Mouse (Mus musculus) ES-E14 (cell line): ENCODE results near the gene Ei24. TPM values are rescaled to one million over a fixed set of nuclear protein-coding genes. Genes with fewer than 3 reads are reported as not detected.
A peak's percentile ranks its signal among the peaks of the same experiment; 100 is the strongest.

Experiments
- DNase-seq: peaks from one replicate; pipeline ENCODE4 v3.0.0-alpha.2; 2013; ENCODE audit warnings: low read depth, low spot score
- H3K27ac ChIP-seq: 2 replicates; pipeline ENCODE4 v1.5.1; 2012; ENCODE audit warnings: low read depth, mild to moderate bottlenecking, low read length, moderate library complexity, mixed read lengths; ENCODE audit not compliant: poor library complexity, insufficient read depth, severe bottlenecking
- H3K36me3 ChIP-seq: 2 replicates; pipeline ENCODE4 v1.6.1; 2012; ENCODE audit warnings: mild to moderate bottlenecking, low read length, moderate library complexity, mixed read lengths; ENCODE audit not compliant: control insufficient read depth, poor library complexity, insufficient read depth, severe bottlenecking
- H3K4me1 ChIP-seq, 2 experiments: fragments of 150-350 bp in 1 of 2; sonication (generic) in 1 of 2; 2 replicates each; pipeline ENCODE4 v1.6.1; 2012; ENCODE audit warnings: low read length in 2 of 2, mild to moderate bottlenecking in 1 of 2, mixed read lengths in 1 of 2; ENCODE audit not compliant: control insufficient read depth in 2 of 2, insufficient read depth in 2 of 2, poor library complexity in 1 of 2
- H3K4me3 ChIP-seq, 2 experiments: fragments of 150-350 bp in 1 of 2; sonication (generic) in 1 of 2; 2 replicates each; pipeline ENCODE4 v1.5.1; 2012; ENCODE audit warnings: low read length in 2 of 2, low read depth in 1 of 2, mild to moderate bottlenecking in 1 of 2, mixed read lengths in 1 of 2; ENCODE audit not compliant: insufficient read depth in 1 of 2, poor library complexity in 1 of 2, severe bottlenecking in 1 of 2
- H3K9ac ChIP-seq: 2 replicates; pipeline ENCODE4 v1.6.1; 2012; ENCODE audit warnings: low read depth, mild to moderate bottlenecking, low read length, mixed read lengths; ENCODE audit not compliant: poor library complexity, insufficient read depth, severe bottlenecking
- H3K9me3 ChIP-seq: fragments of 150-350 bp; sonication (generic); 2 replicates; pipeline ENCODE4 v1.6.1; 2012; ENCODE audit warnings: low read depth, mild to moderate bottlenecking, low read length; ENCODE audit not compliant: control insufficient read depth, insufficient read depth
- CHD2 ChIP-seq: IDR thresholded peaks from 2 replicates; pipeline ENCODE4 v1.6.1; 2014; ENCODE audit warnings: mild to moderate bottlenecking, low read depth, low read length, inconsistent platforms
- HCFC1 ChIP-seq: IDR thresholded peaks from 2 replicates; pipeline ENCODE4 v1.6.1; 2012; ENCODE audit warnings: low read length, inconsistent platforms, borderline replicate concordance; ENCODE audit not compliant: insufficient read depth
- MAFK ChIP-seq: IDR thresholded peaks from 2 replicates; pipeline ENCODE4 v1.6.1; 2014; ENCODE audit warnings: mild to moderate bottlenecking, low read depth, low read length, inconsistent platforms; ENCODE audit not compliant: insufficient read depth
- ZC3H11A ChIP-seq: IDR thresholded peaks from 2 replicates; pipeline ENCODE4 v1.6.1; 2012; ENCODE audit warnings: low read depth, mild to moderate bottlenecking, inconsistent platforms, low read length, borderline replicate concordance
- ZNF384 ChIP-seq: IDR thresholded peaks from 2 replicates; pipeline ENCODE4 v1.6.1; 2012; ENCODE audit warnings: low read depth, low read length, inconsistent platforms
- in situ Hi-C, 2 experiments: fragments of 600-800 bp; cut with MboI; formaldehyde crosslinking; loops; one replicate each; pipeline ENCODE4 v1.15.1; 2025; ENCODE audit warnings: low sequenced_read_pairs in 2 of 2, inconsistent platforms in 1 of 2; ENCODE audit not compliant: unreplicated experiment in 2 of 2
- total RNA-seq: library from RNA; depleted of rRNA; stranded (reverse); fragments of 300-350 nt; gene quantifications from 2 replicates; pipeline ENCODE4 v1.2.3, GENCODE M21; 2012

Gene Ei24
- total RNA-seq, 1 experiment, result 105 TPM

- H3K9ac ChIP-seq, result peak overlapping the region; percentile 49; the same call in 1 of the 2 replicates
- TF ChIP-seq ZNF384, result no peak
- TF ChIP-seq ZC3H11A, result no peak
- no peak for TF ChIP-seq CHD2
- no peak for TF ChIP-seq HCFC1
- TF ChIP-seq MAFK, result no peak
- peak overlapping the region; percentile 49 to 65 for H3K4me3 ChIP-seq
- no peaks in the 10 kb centered on the region for H3K36me3 ChIP-seq
- H3K4me1 ChIP-seq, result peaks cover 0 to 5% of the 10 kb centered on the region in 2 experiments; a peak in 2 of 4 replicates
- no peak overlapping the region for H3K27ac ChIP-seq
- in situ Hi-C loops, result no loop called here
- no peak for DNase-seq
- H3K9me3 ChIP-seq, result no peaks in the 10 kb centered on the region
Measured at GRCm38 (mm10) chr9:36832529-36832928, 35.3 kb upstream of the Ei24 start.

- Histone ChIP-seq H3K36me3 (no peaks in the 10 kb centered on the region), H3K9ac (no peak overlapping the region), H3K4me3 (no peak overlapping the region), H3K27ac (no peak overlapping the region), H3K4me1 (peaks cover 0 to 5% of the 10 kb centered on the region in 2 experiments; a peak in 2 of 4 replicates), H3K9me3 (no peaks in the 10 kb centered on the region)
- in situ Hi-C loops, result no loop called here
- no peak for DNase-seq
- TF ChIP-seq HCFC1 (no peak), CHD2 (no peak), ZNF384 (no peak), MAFK (no peak), ZC3H11A (no peak)
Measured at GRCm38 (mm10) chr9:36831401-36831800, 34.2 kb upstream of the Ei24 start.

GRCm38 (mm10) chr9:36826612-36827363 lies 29.6 kb upstream of the Ei24 start:
- in situ Hi-C loops, result no loop called here
- no peak for DNase-seq
- TF ChIP-seq ZC3H11A (no peak), HCFC1 (no peak), CHD2 (no peak), MAFK (no peak), ZNF384 (no peak)
- no peaks in the 10 kb centered on the region for H3K9me3 ChIP-seq
- no peaks in the 10 kb centered on the region for H3K36me3 ChIP-seq
- no peak overlapping the region for H3K4me3 ChIP-seq
- H3K4me1 ChIP-seq, result peaks cover 0 to 4% of the 10 kb centered on the region in 2 experiments; a peak in 1 of 4 replicates
- H3K27ac ChIP-seq, result no peak overlapping the region
- no peak overlapping the region for H3K9ac ChIP-seq

GRCm38 (mm10) chr9:36822024-36822423 lies 24.8 kb upstream of the Ei24 start:
- Histone ChIP-seq H3K4me3 (no peak overlapping the region), H3K27ac (no peak overlapping the region), H3K4me1 (peaks cover 0 to 6% of the 10 kb centered on the region in 2 experiments; a peak in 1 of 4 replicates), H3K9ac (no peak overlapping the region), H3K9me3 (no peaks in the 10 kb centered on the region), H3K36me3 (no peaks in the 10 kb centered on the region)
- DNase-seq, result no peak
- TF ChIP-seq MAFK, result no peak
- no peak for TF ChIP-seq HCFC1
- no peak for TF ChIP-seq ZC3H11A
- no peak for TF ChIP-seq CHD2
- TF ChIP-seq ZNF384, result no peak
- in situ Hi-C loops, result no loop called here
